ENCODE assay signal across 15 mouse cellular contexts in genomic region chr1:189801303-189801702, GRCm38 (mm10).
A peak's percentile ranks its signal among the peaks of the same experiment; 100 is the strongest.
DNase-seq lines count a peak whose midpoint lies in the region.
"Had no signal": no experiment of that assay in that cellular context is flagged by ENCODE, and none has a peak within 500 bp of the region (broad histone marks: within the 10 kb centered on the region; RNA-seq: fewer than 3 reads in every experiment).

No protein-coding gene starts in this region.

- intact Hi-C loops in left cerebral cortex, postnatal 4 days (cut with DNase I) = no loop called here

- DNase-seq in A20 (ENCODE audit: low read depth, low spot score) = peak; percentile 86
- DNase-seq in B cell, adult 2 months = peak; percentile 34 to 43
- peak; percentile 17 for DNase-seq in spleen, adult 12 weeks (ENCODE audit: low spot score)
- peak; percentile 81 to 83 for DNase-seq in spleen, postnatal 36 days (ENCODE audit: low spot score in 2 of 2)
- DNase-seq in adipocyte (ENCODE audit: low spot score) = no peak
- DNase-seq in left cerebral cortex, postnatal 4 days = no peak
- DNase-seq in adrenal gland, postnatal 36 days = no peak
- DNase-seq: adrenal gland, adult 8-10 months; cerebellum, adult 11-12 months; cerebellum, adult 9-10 months; cerebellum, postnatal 25 days; forebrain, postnatal 0 days; gastrocnemius, postnatal 14 days; heart, adult 2 months; heart, postnatal 14 days had no signal

Comparison
In these comparisons a context has a peak if more than half of its experiments do, and no peak if none do; other contexts are left out.
1. DNase-seq: peak in A20 (single experiment), B cell, adult 2 months (2 of 2), spleen, adult 12 weeks (single experiment) and spleen, postnatal 36 days (2 of 2); none in adipocyte (single experiment), left cerebral cortex, postnatal 4 days (single experiment) and adrenal gland, postnatal 36 days (0 of 2).